Mouse (Mus musculus) liver, embryonic 14.5 days (tissue): ENCODE measurements around the gene Adamts17.

Source experiments
- CTCF ChIP-seq: IDR thresholded peaks from 2 replicates; pipeline ENCODE4 v1.5.1; 2016; ENCODE audit warnings: antibody characterized with exemption, low read depth, control low read depth
- EP300 ChIP-seq: IDR thresholded peaks from 2 replicates; pipeline ENCODE4 v1.6.1; 2016; ENCODE audit warnings: antibody characterized with exemption, low read depth

DNA sequence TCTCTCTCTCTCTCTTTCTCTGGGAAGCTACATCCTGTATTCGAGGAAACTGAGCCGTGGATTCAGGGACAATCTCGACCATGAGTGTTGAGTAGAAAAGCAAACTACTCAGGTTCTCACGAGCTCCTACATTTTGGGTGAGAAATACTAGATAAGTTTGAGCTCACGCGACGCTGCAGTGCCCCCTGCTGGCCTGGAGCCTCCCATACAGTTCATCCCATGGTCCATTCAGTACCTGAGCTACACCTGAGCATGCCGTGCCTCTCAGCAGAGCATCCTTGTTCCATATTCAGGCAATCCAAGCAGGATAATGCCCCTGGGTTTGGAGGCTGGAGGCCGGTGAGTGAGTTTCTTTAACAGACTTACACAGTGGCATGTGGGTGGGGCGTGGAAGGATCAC lies 359.9 kb downstream of the Adamts17 start:
- TF ChIP-seq CTCF (peak; percentile 89), EP300 (no peak)
